ENCODE assay signal across 20 mouse cellular contexts in genomic region chrX:21579945-21580344, GRCm38 (mm10).
"Had no signal": no experiment of that assay in that cellular context is flagged by ENCODE, and none has a peak within 500 bp of the region (broad histone marks: within the 10 kb centered on the region; RNA-seq: fewer than 3 reads in every experiment).

No protein-coding gene starts in this region.

- ATAC-seq: midbrain, embryonic 16.5 days had no signal

- DNase-seq: lung, adult 18-20 months; lung, embryonic 14.5 days; lung, postnatal 4 days; midbrain, embryonic 14.5 days; retina, postnatal 1 day; right cerebral cortex, adult 18-20 months; right cerebral cortex, postnatal 25 days; right cerebral cortex, postnatal 4 days; spleen, adult 18-20 months; thymus, adult 2 months; thymus, postnatal 25 days; thymus, postnatal 4 days had no signal

- H3K9ac ChIP-seq: lung, embryonic 14.5 days; midbrain, embryonic 12.5 days; neural tube, embryonic 13.5 days; neural tube, embryonic 15.5 days; stomach, embryonic 15.5 days had no signal

- H3K4me3 ChIP-seq: midbrain, embryonic 10.5 days; midbrain, embryonic 12.5 days; myocyte; neural tube, embryonic 13.5 days; neural tube, embryonic 15.5 days; stomach, embryonic 15.5 days had no signal

- H3K9me3 ChIP-seq: midbrain, embryonic 10.5 days; midbrain, embryonic 12.5 days; neural tube, embryonic 13.5 days; neural tube, embryonic 15.5 days; stomach, embryonic 15.5 days had no signal

- H3K4me2 ChIP-seq: lung, embryonic 14.5 days; midbrain, embryonic 12.5 days; neural tube, embryonic 13.5 days; neural tube, embryonic 15.5 days; stomach, embryonic 15.5 days had no signal

- H3K4me1 ChIP-seq: midbrain, embryonic 10.5 days; midbrain, embryonic 12.5 days; neural tube, embryonic 13.5 days; neural tube, embryonic 15.5 days; stomach, embryonic 15.5 days had no signal

- H3K27me3 ChIP-seq: midbrain, embryonic 12.5 days; neural tube, embryonic 13.5 days; neural tube, embryonic 15.5 days; stomach, embryonic 15.5 days had no signal

- H3K27ac ChIP-seq: midbrain, embryonic 10.5 days; midbrain, embryonic 12.5 days; neural tube, embryonic 13.5 days; neural tube, embryonic 15.5 days; stomach, embryonic 15.5 days; stomach, postnatal 0 days had no signal

- H3K36me3 ChIP-seq: midbrain, embryonic 10.5 days; midbrain, embryonic 12.5 days; neural tube, embryonic 13.5 days; neural tube, embryonic 15.5 days; stomach, embryonic 15.5 days had no signal
